Mouse (Mus musculus): ENCODE data around the gene Orc6.

The Orc6 gene

GRCm38 (mm10) chr8:85299434-85300077, at the start of gene Orc6, which contains the start of gene Vps35:
Orc6 (plus strand) TSS chr8:85299632.
Vps35 (minus strand) TSS chr8:85299802.
- DNase-seq = peak; percentile 95 to 97

GRCm38 (mm10) chr8:85286846-85287245, 12.6 kb upstream of the Orc6 start:
- DNase-seq = no peak

- peak; percentile 12 to 19 for DNase-seq
Measured at GRCm38 (mm10) chr8:85298600-85299433, 615 bp upstream of the Orc6 start.

- no peak for DNase-seq
Measured at GRCm38 (mm10) chr8:85301941-85302340, 2.5 kb downstream of the Orc6 start.

- DNase-seq = peak; percentile 50 to 54
Measured at GRCm38 (mm10) chr8:85302931-85303330, 3.5 kb downstream of the Orc6 start.

- peak; percentile 54 to 71 for DNase-seq
Measured at GRCm38 (mm10) chr8:85303531-85303930, 4.1 kb downstream of the Orc6 start.

- DNase-seq = no peak
Measured at GRCm38 (mm10) chr8:85308564-85308963, 9.1 kb downstream of the Orc6 start.

- peak; percentile 12 to 42 for DNase-seq
Measured at GRCm38 (mm10) chr8:85311743-85312142, 12.3 kb downstream of the Orc6 start.

GRCm38 (mm10) chr8:85313036-85313435, 13.6 kb downstream of the Orc6 start:
- DNase-seq = no peak

- DNase-seq = no peak
Measured at GRCm38 (mm10) chr8:85318534-85318933, 19.1 kb downstream of the Orc6 start.

- peak in 1 of 2 experiments; percentile 4 for DNase-seq
Measured at GRCm38 (mm10) chr8:85321981-85322380, 22.5 kb downstream of the Orc6 start.

- DNase-seq = no peak
Measured at GRCm38 (mm10) chr8:85323084-85323483, 23.7 kb downstream of the Orc6 start.

- no peak for DNase-seq
Measured at GRCm38 (mm10) chr8:85327036-85327435, 27.6 kb downstream of the Orc6 start.

GRCm38 (mm10) chr8:85329506-85329905, 30.1 kb downstream of the Orc6 start:
- DNase-seq = peak in 1 of 2 experiments; percentile 17

GRCm38 (mm10) chr8:85335105-85335504, 35.7 kb downstream of the Orc6 start:
- no peak for DNase-seq

GRCm38 (mm10) chr8:85336211-85336933, 36.9 kb downstream of the Orc6 start:
- DNase-seq = peak in 1 of 2 experiments; percentile 10

- DNase-seq = peak in 1 of 2 experiments; percentile 31
Measured at GRCm38 (mm10) chr8:85337681-85338080, 38.2 kb downstream of the Orc6 start.

- DNase-seq = no peak
Measured at GRCm38 (mm10) chr8:85339871-85340573, 40.6 kb downstream of the Orc6 start.

- DNase-seq = no peak
Measured at GRCm38 (mm10) chr8:85353287-85353686, 53.9 kb downstream of the Orc6 start.

Measured in lung, adult 18-20 months (tissue).